11 mouse cellular contexts compared by ENCODE assay signal in genomic region chr3:102010681-102011317, GRCm38 (mm10). TPM values are rescaled to one million over a fixed set of nuclear protein-coding genes. Genes with fewer than 3 reads are reported as not detected.
A peak's percentile ranks its signal among the peaks of the same experiment; 100 is the strongest.
DNase-seq lines count a peak whose midpoint lies in the region; ATAC-seq and TF ChIP-seq lines count a peak whose summit lies in the region.
"Had no signal": no experiment of that assay in that cellular context is flagged by ENCODE, and none has a peak within 500 bp of the region (broad histone marks: within the 10 kb centered on the region; RNA-seq: fewer than 3 reads in every experiment).

No protein-coding gene starts in this region.

- no peak for ATAC-seq in lung, embryonic 14.5 days (ENCODE audit: insufficient read depth)
- ATAC-seq in intestine, embryonic 15.5 days, result no peak
- no peak for ATAC-seq in neural tube, embryonic 15.5 days (ENCODE audit: low FRiP score)

- H3K36me3 ChIP-seq in lung, embryonic 14.5 days (ENCODE audit: insufficient read depth), result no peaks in the 10 kb centered on the region
- H3K36me3 ChIP-seq in intestine, embryonic 15.5 days, result no peaks in the 10 kb centered on the region
- H3K36me3 ChIP-seq in neural tube, embryonic 15.5 days, result no peaks in the 10 kb centered on the region
- H3K36me3 ChIP-seq: liver, embryonic 15.5 days had no signal

- peaks cover 76% of the 10 kb centered on the region for H3K27me3 ChIP-seq in lung, embryonic 14.5 days (ENCODE audit: insufficient read depth, low read length)
- peaks cover 55% of the 10 kb centered on the region for H3K27me3 ChIP-seq in intestine, embryonic 15.5 days (replicated peaks)
- no peaks in the 10 kb centered on the region; the same call in 1 of the 2 replicates for H3K27me3 ChIP-seq in neural tube, embryonic 15.5 days (replicated peaks)

- no peak for TF ChIP-seq CTCF in lung, embryonic 14.5 days (IDR thresholded peaks at IDR 0.05; ENCODE audit: low read depth)

- H3K9me3 ChIP-seq in lung, embryonic 14.5 days (ENCODE audit: low read depth, low read length), result no peaks in the 10 kb centered on the region
- no peaks in the 10 kb centered on the region for H3K9me3 ChIP-seq in intestine, embryonic 15.5 days
- H3K9me3 ChIP-seq in neural tube, embryonic 15.5 days (replicated peaks), result no peaks in the 10 kb centered on the region
- H3K9me3 ChIP-seq: liver, embryonic 15.5 days had no signal

- peak overlapping the region; percentile 61; the same call in 1 of the 2 replicates for H3K4me2 ChIP-seq in lung, embryonic 14.5 days
- H3K4me2 ChIP-seq in intestine, embryonic 15.5 days (replicated peaks), result peak overlapping the region; percentile 72; the same call in 1 of the 2 replicates
- peak overlapping the region; percentile 75 for H3K4me2 ChIP-seq in neural tube, embryonic 15.5 days

- H3K4me3 ChIP-seq in lung, embryonic 14.5 days (ENCODE audit: low read depth, low read length), result peak overlapping the region; percentile 36; the same call in 1 of the 2 replicates
- H3K4me3 ChIP-seq in intestine, embryonic 15.5 days (replicated peaks), result 0 out of 2 replicates have a peak overlapping the region, but pooled peaks have one; percentile 33
- peak overlapping the region; percentile 57 for H3K4me3 ChIP-seq in neural tube, embryonic 15.5 days (replicated peaks)

- H3K4me1 ChIP-seq in lung, embryonic 14.5 days (ENCODE audit: insufficient read depth), result peaks cover 6% of the 10 kb centered on the region; the same call in 1 of the 2 replicates
- H3K4me1 ChIP-seq in intestine, embryonic 15.5 days (replicated peaks), result peaks cover 20% of the 10 kb centered on the region
- peaks cover 25% of the 10 kb centered on the region for H3K4me1 ChIP-seq in neural tube, embryonic 15.5 days
- H3K4me1 ChIP-seq: liver, embryonic 15.5 days had no signal

- H3K9ac ChIP-seq in lung, embryonic 14.5 days, result no peak overlapping the region
- H3K9ac ChIP-seq in intestine, embryonic 15.5 days, result no peak overlapping the region
- peak overlapping the region; percentile 76 for H3K9ac ChIP-seq in neural tube, embryonic 15.5 days (replicated peaks)
- H3K9ac ChIP-seq: liver, embryonic 15.5 days had no signal

- 6% methylated on average over 24 of the region's 24 CpGs for WGBS in lung, embryonic 14.5 days
- 5% methylated on average over 24 of the region's 24 CpGs for WGBS in intestine, embryonic 15.5 days
- WGBS in neural tube, embryonic 15.5 days, result 2% methylated on average over 24 of the region's 24 CpGs

- DNase-seq in cerebellum, adult 9-10 months, result peak; percentile 56
- DNase-seq in cerebellum, adult 11 months, result no peak
- peak; percentile 34 for DNase-seq in lung, embryonic 14.5 days
- no peak for DNase-seq in lung, postnatal 36 days
- DNase-seq in urinary bladder, postnatal 25 days (ENCODE audit: low spot score), result no peak
- no peak for DNase-seq in thymus, adult 18-20 months
- DNase-seq: kidney, adult 9 months; thymus, postnatal 25 days had no signal

- no peak overlapping the region for H3K27ac ChIP-seq in lung, embryonic 14.5 days (ENCODE audit: low read depth)
- no peak overlapping the region for H3K27ac ChIP-seq in intestine, embryonic 15.5 days
- H3K27ac ChIP-seq in neural tube, embryonic 15.5 days (replicated peaks), result peak overlapping the region; percentile 96
- H3K27ac ChIP-seq: liver, embryonic 15.5 days had no signal

RNA-seq across cellular contexts. Expression of gene Nhlh2, which starts 0.9 kb away (rescaled TPM):
- not detected in 2 replicates for polyA plus RNA-seq in lung, embryonic 14.5 days (2014; fragmentation: Nextera tagmentation; extraction: Ambion mirVana)
- polyA plus RNA-seq in intestine, embryonic 15.5 days (2015; fragmentation: Nextera tagmentation; extraction: Ambion mirVana), result 0.06 TPM in 1 of 2 replicates, not detected in the other
- polyA plus RNA-seq in neural tube, embryonic 15.5 days (2015; fragmentation: Nextera tagmentation; extraction: Ambion mirVana), result 14.9 and 19.2 TPM in 2 replicates
- polyA plus RNA-seq: liver, embryonic 15.5 days had no signal

Comparison
In these comparisons a context has a peak if more than half of its experiments do, and no peak if none do; other contexts are left out.
1. DNase-seq: peak in cerebellum, adult 9-10 months (single experiment) and lung, embryonic 14.5 days (single experiment); none in cerebellum, adult 11 months (single experiment), lung, postnatal 36 days (single experiment), urinary bladder, postnatal 25 days (single experiment) and thymus, adult 18-20 months (0 of 2).
2. RNA of gene Nhlh2, which starts 0.9 kb away (polyA plus RNA-seq): 14.9 to 19.2 TPM in neural tube, embryonic 15.5 days; 0.06 TPM in intestine, embryonic 15.5 days and not detected in lung, embryonic 14.5 days; every median in the first group is over 10 times any median in the second.
3. Peak in every context shown above with its lines, with median percentiles within 50 percentile points of each other: H3K4me2 ChIP-seq and H3K4me3 ChIP-seq.